Mouse (Mus musculus) gastrocnemius, adult 18-20 months (tissue): Measurements from ENCODE around the gene Psen2. TPM values are rescaled to one million over a fixed set of nuclear protein-coding genes. Genes with fewer than 3 reads are reported as not detected.

ENCODE experiments used
- DNase-seq: peaks from one replicate; pipeline ENCODE4 v3.0.0; 2021; ENCODE audit warnings: low spot score
- total RNA-seq, 2 experiments: library from RNA; stranded (reverse); gene quantifications; 2 replicates each; pipeline ENCODE4 v1.2.3; 2021

The Psen2 gene
- total RNA-seq, 2 experiments from 2014 or later: 8.2 to 8.4 TPM

DNA sequence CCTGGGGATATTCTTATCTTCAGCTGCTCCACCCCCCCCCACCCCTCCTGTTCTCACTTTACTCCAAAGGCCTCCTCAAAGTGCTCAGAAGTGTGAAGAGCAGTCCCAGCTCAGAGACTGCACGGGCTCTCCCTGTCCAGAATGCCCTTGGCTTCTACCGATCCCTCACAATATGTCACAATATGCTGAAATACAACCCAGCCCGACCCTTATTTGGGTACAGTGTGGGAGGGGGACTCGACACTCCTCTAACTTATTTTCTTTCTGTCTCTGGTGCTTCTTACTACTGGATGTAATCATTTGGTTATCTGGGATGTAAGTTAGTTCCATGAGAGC lies 63.6 kb downstream of the Psen2 start:
- DNase-seq: no peak

DNA sequence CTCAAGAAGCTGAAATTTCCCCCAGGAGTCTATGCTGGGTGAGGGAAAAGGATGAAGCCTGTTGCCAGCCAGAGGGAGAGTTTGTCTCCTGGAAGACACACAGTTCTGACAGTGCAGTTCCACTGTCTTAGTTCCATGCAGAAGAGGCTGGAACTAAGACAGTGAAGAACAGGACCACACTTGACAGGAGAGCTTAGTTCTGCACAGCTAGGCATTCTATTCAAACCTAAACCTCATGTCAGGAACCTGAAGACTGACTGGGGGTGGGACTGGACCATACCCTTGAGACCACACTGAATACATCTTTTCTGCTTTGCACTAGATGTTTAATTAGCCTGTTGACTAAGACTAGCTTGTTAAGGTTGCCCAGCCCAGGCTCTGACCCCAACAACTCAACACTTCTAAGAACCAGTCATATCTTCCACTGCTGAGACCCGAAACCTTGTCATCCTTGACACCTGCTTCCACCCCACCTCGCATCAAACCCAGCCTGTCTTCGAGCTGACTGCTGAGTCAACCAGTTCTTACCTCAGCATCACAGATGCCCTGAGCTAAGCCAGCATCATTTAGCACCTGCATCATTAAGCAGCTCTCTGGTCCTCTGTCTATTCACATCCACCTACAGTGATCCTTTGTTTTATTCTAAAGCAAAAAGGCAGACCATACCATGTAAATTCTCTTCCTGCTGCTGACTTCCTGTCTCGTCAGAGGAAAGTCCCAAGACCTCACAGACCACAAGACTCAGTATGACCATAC lies 64.1 kb downstream of the Psen2 start, which contains the start of gene Coq8a:
Gene Coq8a (minus strand): TSS at position 644 of the 756 bp plus-strand sequence.
- DNase-seq: no peak

DNA sequence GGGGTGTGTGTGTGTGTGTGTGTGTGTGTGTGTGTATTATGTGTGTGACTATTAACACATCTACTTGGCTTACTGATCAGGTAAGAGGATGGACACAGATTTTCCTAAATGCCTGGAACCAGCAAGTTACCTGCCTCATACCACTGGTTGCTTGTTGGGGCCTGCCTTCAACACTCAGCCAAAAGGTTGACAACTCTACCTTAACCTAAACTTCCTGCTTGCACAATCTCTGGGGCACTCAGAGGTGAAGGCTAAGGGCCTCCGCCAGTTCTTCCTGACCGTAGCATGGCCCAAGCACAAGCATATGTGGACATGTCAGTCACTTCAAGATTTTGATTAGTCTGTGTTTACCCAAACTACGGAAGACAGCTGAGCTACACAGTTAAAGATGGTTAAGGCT lies 65.3 kb downstream of the Psen2 start:
- no peak for DNase-seq

DNA sequence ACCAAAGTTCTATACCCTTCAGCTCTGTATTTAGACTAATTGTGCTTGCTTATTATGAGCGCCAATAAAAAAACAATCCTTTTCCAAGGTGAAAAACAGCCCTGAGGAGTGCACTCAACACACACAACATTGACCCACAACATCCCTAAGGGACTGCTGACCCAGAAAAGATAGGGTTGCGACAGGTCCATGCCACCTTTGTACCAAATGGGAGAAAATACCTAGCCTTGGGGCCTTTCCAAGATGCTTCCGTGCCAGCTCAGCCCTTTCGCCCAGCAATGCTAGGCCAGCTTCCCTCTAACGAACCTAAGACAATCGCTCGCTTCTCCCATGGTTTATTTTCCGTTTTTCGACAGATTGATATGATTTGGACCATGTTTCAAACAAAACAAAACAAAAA lies 66.7 kb downstream of the Psen2 start:
- DNase-seq: no peak

DNA sequence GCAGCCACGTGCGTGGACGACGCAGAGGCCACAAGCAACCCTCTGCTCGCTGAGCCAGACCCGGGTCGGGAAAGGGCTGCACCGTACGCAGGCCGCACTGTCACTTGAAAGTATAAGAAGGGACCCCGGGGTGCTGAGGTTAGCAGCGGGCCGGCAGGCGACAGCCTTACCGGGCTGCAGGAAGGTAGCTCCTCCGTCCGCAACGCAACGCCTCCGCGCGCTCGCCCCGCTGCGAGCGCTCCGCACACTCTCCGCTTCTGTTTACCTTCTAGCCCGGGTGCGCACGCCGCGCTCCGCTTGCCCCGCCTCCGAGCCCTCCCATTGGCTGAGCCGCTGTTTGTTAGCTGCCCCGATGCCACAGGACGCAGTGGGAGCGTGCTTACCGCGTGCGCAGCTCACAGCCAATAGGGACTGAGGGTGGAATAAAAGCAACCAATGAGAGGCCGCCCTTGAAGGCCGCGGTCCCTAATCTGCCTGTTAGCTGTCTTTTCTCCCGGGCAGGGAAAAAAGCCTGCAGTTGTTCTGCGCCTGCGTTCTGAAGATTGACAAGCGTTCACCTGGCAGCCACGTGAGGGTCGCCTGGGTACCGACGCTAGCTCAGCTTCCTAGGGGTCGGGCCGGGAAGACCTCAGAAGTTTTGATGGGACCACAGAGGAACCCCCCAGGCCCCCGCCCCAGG lies 67.4 kb downstream of the Psen2 start:
- peak; percentile 99 for DNase-seq

DNA sequence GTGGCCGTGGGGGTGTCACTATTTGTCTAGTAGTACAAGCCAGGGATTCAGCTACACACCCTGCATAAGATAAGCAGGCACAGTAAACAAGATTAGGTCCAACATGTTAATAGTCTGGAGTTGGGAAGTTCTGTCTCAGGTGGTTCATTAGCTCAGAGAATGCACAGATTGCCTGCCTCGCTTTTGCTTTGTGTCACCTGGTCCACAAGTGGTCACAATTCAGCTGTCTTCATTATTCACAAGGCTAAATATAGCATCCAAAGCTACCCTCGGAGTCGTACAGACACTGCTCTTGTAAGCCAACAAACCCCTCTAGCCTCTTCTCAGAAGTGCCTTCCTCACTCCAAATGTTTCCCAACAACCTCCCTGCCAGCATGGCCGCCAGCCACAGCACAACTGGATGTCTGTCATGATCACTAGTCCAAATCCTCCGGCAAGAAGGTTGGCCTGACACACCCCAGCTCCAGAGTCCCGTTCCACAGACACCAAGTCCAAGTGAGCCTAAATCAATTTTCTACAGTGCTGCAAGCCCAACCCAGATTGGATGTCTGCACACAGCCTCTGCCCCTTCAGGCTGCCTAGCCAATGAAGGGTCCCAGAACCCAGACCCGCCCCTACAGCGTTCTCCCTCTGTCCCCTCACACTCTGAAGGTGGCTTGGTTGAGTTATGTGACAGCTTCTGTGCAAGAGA lies 68.3 kb downstream of the Psen2 start:
- DNase-seq: peak; percentile 66

DNA sequence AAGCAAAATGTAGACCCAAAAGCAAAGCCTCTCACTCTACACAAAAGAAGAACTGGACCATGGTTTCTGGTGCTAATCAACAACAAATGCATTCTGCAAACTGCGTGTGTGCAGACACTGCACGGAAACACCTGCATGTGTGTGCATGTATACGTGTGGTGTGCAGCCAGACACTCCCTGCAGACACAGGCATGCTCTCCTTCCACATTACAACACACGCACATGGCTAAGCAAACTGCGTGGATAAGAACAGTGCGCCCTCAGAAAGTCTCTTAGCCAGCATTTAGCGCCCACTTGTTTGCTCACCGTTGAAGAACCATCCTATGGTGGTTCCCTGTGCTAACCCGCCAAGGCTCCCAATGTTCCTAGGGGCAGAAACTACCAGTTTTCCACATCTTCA lies 69.2 kb downstream of the Psen2 start:
- no peak for DNase-seq

DNA sequence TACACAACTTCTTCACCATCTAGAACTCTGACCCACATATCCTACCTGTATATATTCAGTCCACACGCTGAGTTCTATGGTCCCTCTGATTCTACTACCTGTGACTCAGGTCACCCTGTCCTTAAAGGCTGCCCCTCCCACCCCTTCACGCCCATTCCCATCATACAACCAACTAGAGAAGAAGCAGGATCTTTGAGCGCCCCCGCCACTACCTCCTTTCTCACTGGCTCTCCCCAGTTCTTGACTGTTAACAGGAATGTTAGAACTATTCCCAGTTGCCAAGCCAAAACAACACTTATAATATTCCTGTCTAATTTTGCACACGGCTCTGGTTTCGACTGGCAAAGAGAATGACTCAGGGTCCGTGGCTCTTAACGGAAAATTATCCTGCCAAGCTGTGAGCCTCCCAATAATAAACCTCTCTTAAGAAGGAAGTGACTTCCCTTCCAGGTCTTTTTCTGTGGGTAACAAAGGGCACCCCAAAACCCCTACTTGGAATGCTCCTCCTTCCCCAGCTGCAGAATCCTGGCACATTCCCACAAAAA lies 69.8 kb downstream of the Psen2 start:
- no peak for DNase-seq

DNA sequence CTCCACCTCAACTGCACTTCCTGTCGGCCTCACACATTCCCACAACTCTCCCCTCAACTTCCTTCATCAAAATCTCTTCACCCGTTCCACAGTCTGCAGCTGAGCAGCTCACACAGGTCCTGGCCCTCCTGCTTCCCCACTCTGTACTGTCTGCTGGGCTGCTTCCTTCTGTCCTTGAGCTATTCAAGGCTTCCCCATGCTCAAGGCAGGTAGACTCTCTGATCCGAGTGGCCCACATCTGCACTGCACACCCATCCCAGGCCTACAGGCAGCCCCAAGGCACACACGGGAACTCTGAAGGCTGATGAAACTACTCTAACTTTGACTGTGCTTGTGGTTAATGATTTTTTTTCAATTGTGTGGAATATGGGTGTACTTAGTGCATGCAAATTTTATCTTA lies 70.4 kb downstream of the Psen2 start:
- DNase-seq: no peak

DNA sequence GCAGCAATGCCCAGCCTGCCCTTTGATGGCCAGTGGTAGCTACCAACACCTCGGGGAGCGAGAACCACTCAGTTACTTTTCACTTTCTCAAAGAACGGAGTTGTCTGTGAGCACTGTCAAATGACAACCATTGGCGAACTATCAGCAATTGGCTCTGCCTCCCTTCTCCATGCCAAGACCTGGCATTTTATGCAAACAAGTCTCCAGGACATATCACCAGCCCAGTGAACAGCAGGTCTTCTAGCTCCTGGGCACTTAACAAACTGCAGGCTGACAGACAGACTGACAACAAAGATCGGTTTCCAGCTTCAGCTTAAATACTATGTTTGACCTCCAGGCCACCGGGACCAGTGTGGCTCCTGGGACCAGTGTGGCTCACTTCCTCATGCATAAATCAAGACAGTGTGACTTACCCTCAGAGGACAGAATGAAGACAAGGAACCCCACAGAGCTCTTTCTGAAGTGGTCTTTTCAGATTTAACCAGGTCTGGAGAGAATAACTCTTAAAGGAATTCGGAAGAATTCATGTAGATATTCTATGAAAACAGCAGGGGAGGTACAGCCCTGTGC lies 71.5 kb downstream of the Psen2 start:
- DNase-seq: no peak

DNA sequence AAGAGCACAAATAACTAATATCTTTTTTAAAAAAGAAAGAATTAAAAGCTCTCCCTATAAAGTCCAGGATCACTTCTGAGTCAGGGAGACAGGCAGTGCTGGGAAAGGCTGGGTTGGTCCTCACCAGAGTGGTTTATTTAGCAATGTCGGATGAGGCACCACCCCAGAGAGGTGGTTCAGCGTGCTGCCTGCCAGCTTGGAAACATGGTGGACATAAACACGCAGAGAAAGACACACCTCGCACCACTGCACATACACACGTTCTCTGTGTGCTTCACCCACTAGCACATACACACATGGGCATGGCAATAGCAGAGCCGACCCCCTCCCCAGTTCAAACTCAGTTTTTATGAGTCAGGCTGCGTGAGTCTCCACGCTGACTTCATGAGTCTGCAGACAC lies 72.1 kb downstream of the Psen2 start:
- DNase-seq: no peak

DNA sequence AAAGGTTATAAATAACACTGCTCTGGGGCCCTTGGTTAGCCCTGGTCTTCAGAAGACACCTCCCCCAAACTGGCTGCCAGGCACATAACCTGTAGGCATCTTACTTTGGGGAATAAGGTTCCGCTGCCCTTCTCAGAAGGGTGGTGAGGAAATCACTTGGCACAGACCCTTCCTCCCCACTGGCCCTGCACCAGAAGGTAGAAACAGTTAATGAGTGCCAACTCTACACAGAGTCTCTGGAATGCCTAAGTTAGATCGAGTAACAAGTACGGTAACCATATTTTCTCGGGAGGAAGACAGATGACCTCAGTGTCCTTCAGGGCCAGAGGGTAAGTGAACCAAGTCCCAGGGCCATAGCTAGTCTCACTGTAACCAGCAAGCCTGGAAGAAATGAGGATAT lies 74.3 kb downstream of the Psen2 start:
- peak; percentile 87 for DNase-seq

DNA sequence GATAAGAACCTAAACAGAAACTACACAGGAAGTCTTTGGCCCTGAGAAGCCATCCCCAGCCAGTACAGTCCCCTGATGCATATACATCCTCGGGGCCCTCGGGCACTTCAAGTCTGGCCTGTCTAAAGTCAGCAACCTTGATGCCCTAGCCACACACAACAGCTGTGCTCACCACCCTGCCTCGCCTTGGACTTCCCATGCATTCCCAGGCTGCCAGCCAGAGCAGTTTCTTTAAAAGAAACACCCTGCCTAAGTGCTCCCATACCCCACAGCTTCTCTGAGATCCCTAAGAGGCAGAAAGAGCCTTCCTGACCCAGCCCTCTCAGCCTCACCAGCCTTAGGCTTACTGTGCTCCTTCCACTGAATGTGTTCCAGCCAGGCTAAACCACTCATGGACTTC lies 76.9 kb downstream of the Psen2 start:
- no peak for DNase-seq

DNA sequence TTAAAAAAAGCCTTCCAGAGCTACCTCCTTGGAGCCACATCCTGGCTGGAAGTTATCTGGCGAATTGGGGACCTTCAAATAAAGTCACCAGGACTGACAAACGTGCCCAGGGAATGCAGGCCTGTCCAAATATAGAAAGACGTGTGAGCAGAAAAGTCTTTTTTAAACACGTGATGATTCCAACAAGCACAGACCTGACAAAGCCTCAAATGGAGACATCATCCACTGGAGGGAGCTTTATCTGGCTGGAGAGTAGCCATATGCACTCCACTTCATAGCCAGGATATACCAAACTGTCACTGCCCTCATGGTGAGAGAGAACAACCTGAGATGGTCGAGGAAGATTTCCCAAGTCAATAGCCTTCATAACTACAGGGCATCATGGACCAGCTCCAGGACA lies 77.4 kb downstream of the Psen2 start:
- DNase-seq: no peak

DNA sequence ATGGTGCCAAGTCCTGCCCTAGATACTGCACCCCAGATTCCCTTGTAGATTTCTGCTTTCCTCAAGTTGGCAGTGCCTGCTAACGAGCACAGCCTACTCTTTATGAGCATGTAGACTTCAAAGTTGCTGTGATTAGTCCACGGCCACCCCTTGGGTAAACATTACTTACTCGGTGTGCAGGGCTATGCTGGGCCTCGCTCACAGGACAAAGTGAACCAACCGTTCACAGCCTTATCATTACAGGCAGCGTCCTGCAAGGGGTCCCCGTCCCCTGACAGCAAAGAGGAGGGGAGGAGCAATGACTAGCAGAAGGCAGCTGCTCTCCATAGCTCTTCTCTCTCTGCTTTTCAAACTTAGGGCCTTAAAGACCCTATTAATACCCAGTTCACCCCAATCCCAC lies 78.5 kb downstream of the Psen2 start:
- DNase-seq: no peak

DNA sequence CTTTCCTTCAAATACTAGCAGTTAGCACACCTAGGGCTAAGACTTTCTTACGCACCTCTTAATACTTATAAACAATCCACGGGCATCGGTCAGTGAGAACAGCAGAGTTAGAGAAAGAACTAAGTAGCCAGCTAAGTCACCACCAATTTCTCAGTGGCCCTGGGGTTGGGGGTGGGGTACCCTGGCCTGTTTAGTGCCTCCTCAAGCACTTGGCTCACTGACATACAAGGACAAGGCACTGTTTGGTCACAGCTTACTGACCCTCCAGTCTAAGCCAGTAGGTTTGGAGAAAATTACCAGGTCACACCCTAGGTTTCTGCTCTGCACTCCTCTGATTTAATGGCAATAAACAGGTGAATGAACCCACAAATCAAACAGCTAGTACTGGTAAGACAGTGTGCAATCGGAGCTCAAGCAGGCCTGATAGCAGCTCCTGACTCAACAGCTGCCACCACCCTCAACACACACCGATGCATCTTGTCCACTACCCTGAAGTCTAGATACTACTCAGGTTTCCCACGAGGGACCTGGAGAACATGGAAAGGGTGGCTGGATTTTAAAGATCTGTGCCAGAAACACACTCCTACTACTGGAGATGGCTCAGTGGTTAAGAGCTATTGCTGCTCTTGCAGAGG lies 79.6 kb downstream of the Psen2 start:
- no peak for DNase-seq

DNA sequence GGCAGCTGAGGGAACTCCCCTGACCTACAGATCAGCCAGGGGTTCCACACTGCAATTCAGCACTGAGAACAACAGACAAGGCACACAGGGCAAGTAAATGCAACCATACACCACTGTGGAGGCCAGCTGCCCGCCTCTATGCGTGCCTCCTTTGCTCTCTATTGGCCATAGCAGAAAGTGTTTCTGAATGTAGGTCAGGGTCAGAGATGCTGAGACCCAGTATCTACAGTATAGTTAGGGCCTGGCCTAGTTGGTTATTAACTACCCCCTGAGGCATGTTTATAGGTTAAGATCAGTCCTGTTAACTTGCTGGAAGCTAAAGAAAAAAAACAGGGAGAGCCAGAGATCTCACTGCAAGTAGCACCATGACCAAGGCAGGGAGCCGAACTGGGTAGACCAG lies 80.5 kb downstream of the Psen2 start:
- no peak for DNase-seq

DNA sequence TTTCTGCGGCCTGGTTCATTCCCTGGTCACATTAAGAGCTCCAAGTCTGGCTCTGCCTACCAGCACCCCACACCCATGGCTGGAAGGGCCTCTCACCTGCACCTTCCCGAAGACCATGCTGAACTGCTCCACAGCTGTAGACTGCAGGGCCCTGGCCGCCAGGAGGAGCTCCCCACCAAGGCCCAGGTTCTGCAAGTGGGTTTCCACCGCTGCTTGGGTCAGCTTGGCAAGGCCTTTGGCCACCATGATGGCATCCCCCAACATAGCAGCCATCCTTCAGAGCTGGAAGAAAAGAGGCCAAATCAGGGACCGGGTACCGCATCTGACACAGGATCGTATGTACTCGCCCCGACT lies 81.3 kb downstream of the Psen2 start:
- DNase-seq: no peak

DNA sequence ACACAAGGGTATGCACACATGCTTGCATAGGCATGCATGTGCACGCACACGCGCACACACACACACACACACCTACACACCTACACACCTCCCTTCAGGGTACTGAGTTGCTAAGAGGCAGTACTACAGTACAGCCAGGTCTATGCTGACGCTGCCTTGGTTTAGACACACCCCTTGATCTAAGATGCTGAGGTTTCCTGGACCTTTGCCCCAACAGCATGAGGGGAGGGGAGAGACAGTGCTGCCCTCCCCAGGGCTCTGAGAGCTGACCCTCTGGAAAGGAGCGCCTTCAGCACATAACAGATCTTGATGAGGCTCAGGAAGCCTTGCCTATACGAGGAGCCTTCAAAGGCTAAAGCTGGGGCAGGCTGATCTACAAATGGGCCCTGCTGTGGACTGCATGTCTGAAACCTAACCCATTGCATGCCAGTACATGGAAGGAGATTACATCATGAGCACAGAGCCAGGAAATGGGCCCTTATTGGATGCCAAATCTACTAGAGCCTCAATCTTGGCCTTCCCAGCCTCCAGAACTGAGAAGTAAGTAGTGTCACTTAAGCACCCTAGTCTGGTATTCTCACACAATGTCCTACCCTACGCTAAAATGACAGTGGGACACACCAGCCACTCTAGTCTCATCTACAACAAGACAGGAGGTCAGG lies 81.8 kb downstream of the Psen2 start:
- no peak for DNase-seq

DNA sequence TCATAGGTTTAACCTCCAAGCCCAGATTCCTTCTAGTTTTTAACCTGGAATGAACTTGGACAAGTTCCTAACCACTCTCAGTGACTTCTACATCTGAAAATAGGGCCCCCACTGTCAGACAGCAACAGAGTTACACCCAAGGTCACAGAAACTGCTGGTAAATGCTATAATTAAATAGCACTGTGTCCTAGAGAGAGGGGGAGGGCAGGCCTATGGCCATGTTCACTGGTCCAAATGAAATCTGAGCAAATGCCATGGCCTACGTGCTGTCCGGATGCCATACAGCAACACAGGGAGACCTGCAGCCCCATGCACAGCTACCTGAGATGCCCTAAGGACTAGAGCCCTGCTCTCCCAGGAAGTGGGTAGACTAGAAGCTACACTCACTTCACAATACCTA lies 83.4 kb downstream of the Psen2 start:
- peak; percentile 75 for DNase-seq

DNA sequence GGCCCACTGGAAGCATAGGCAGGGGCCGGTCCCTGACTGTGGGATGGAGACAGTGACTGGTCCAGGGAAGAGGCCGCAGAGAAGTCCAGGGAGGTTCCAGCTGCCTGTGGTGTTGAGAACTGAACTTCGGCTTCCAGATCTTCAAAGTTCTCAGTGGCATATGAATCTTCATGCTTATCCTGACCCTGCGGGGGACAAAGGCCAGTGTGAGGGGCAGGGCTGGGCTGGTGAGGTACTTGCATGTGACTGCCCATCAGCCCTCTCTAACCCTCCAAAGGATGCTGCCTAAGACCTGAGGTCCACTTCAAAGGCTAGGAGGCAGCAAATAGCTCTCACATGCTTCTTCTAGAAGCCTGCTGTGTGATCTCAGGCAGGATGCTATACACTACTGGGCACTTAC lies 84.1 kb downstream of the Psen2 start:
- DNase-seq: no peak
